Mouse (Mus musculus): ENCODE measurements around the gene Reep3. TPM values are rescaled to one million over a fixed set of nuclear protein-coding genes. Genes with fewer than 3 reads are reported as not detected.
A peak's percentile ranks its signal among the peaks of the same experiment; 100 is the strongest.

The Reep3 gene
- polyA plus RNA-seq, 1 experiment from 2014 or later, result 38.6 TPM

GRCm38 (mm10) chr10:67107017-67107761 is 10.4 kb upstream of the Reep3 start:
- Histone ChIP-seq H3K4me2 (replicated peaks) (no peak overlapping the region), H3K4me3 (replicated peaks) (no peak overlapping the region), H3K27ac (0 out of 2 replicates have a peak overlapping the region, but pooled peaks have one; percentile 26), H3K36me3 (no peaks in the 10 kb centered on the region), H3K9me3 (no peaks in the 10 kb centered on the region), H3K4me1 (replicated peaks) (peaks cover 83% of the 10 kb centered on the region), H3K9ac (replicated peaks) (no peak overlapping the region; the same call in 1 of the 2 replicates), H3K27me3 (no peaks in the 10 kb centered on the region)
- 77% methylated on average over 9 of the region's 9 CpGs for WGBS
- no peak for ATAC-seq

- H3K4me1 ChIP-seq (replicated peaks), result peaks cover 83% of the 10 kb centered on the region
- H3K9me3 ChIP-seq, result no peaks in the 10 kb centered on the region
- ATAC-seq, result no peak
- no peaks in the 10 kb centered on the region for H3K27me3 ChIP-seq
- no peak overlapping the region for H3K4me3 ChIP-seq (replicated peaks)
- H3K4me2 ChIP-seq (replicated peaks), result no peak overlapping the region
- H3K36me3 ChIP-seq, result no peaks in the 10 kb centered on the region
- no peak overlapping the region for H3K9ac ChIP-seq (replicated peaks)
- WGBS, result 54% methylated on average over 6 of the region's 6 CpGs
- no peak overlapping the region for H3K27ac ChIP-seq
Observed at GRCm38 (mm10) chr10:67106400-67106799, 9.7 kb upstream of the Reep3 start.

- H3K27ac ChIP-seq, result no peak overlapping the region
- no peaks in the 10 kb centered on the region for H3K9me3 ChIP-seq
- H3K36me3 ChIP-seq, result no peaks in the 10 kb centered on the region
- H3K4me1 ChIP-seq (replicated peaks), result peaks cover 85% of the 10 kb centered on the region
- H3K27me3 ChIP-seq, result no peaks in the 10 kb centered on the region
- H3K4me3 ChIP-seq (replicated peaks), result no peak overlapping the region
- H3K4me2 ChIP-seq (replicated peaks), result no peak overlapping the region
- ATAC-seq, result 0 out of 2 replicates have a peak, but pooled peaks have one; percentile 34
- no peak overlapping the region for H3K9ac ChIP-seq (replicated peaks)
- WGBS, result 61% methylated on average over 19 of the region's 19 CpGs
Observed at GRCm38 (mm10) chr10:67105331-67106217, 8.8 kb upstream of the Reep3 start.

- Histone ChIP-seq H3K9me3 (no peaks in the 10 kb centered on the region), H3K27ac (0 out of 2 replicates have a peak overlapping the region, but pooled peaks have one; percentile 6), H3K27me3 (no peaks in the 10 kb centered on the region), H3K9ac (replicated peaks) (no peak overlapping the region), H3K4me3 (replicated peaks) (no peak overlapping the region), H3K4me1 (replicated peaks) (peaks cover 92% of the 10 kb centered on the region), H3K36me3 (no peaks in the 10 kb centered on the region), H3K4me2 (replicated peaks) (no peak overlapping the region)
- no peak for ATAC-seq
- WGBS, result 15% methylated on average over 9 of the region's 9 CpGs
Observed at GRCm38 (mm10) chr10:67104543-67104942, 7.8 kb upstream of the Reep3 start.

GRCm38 (mm10) chr10:67100831-67101251 is 4.1 kb upstream of the Reep3 start:
- 66% methylated on average over 9 of the region's 9 CpGs for WGBS
- H3K36me3 ChIP-seq, result no peaks in the 10 kb centered on the region
- 0 out of 2 replicates have a peak overlapping the region, but pooled peaks have one; percentile 14 for H3K27ac ChIP-seq
- no peak for ATAC-seq
- peaks cover 83% of the 10 kb centered on the region for H3K4me1 ChIP-seq (replicated peaks)
- no peak overlapping the region for H3K9ac ChIP-seq (replicated peaks)
- 0 out of 2 replicates have a peak overlapping the region, but pooled peaks have one; percentile 6 for H3K4me2 ChIP-seq (replicated peaks)
- H3K4me3 ChIP-seq (replicated peaks), result no peak overlapping the region
- H3K9me3 ChIP-seq, result no peaks in the 10 kb centered on the region
- H3K27me3 ChIP-seq, result no peaks in the 10 kb centered on the region

GRCm38 (mm10) chr10:67100011-67100661 is 3.4 kb upstream of the Reep3 start:
- Histone ChIP-seq H3K4me2 (replicated peaks) (peak overlapping the region; percentile 85; the same call in 1 of the 2 replicates), H3K4me3 (replicated peaks) (no peak overlapping the region), H3K27ac (no peak overlapping the region), H3K27me3 (no peaks in the 10 kb centered on the region), H3K9me3 (no peaks in the 10 kb centered on the region), H3K9ac (replicated peaks) (no peak overlapping the region), H3K36me3 (no peaks in the 10 kb centered on the region), H3K4me1 (replicated peaks) (peaks cover 82% of the 10 kb centered on the region)
- ATAC-seq, result no peak
- WGBS, result 37% methylated on average over 7 of the region's 7 CpGs

- Histone ChIP-seq H3K36me3 (no peaks in the 10 kb centered on the region), H3K4me2 (replicated peaks) (peak overlapping the region; percentile 85), H3K9me3 (no peaks in the 10 kb centered on the region), H3K9ac (replicated peaks) (peak overlapping the region; percentile 29; the same call in 1 of the 2 replicates), H3K27ac (no peak overlapping the region), H3K4me3 (replicated peaks) (peak overlapping the region; percentile 90), H3K27me3 (no peaks in the 10 kb centered on the region), H3K4me1 (replicated peaks) (peaks cover 79% of the 10 kb centered on the region)
- 64% methylated on average over 13 of the region's 13 CpGs for WGBS
- no peak for ATAC-seq
Observed at GRCm38 (mm10) chr10:67099183-67099929, 2.6 kb upstream of the Reep3 start.

GRCm38 (mm10) chr10:67098408-67099050 is 1.8 kb upstream of the Reep3 start:
- ATAC-seq, result no peak
- WGBS, result 17% methylated on average over 7 of the region's 7 CpGs
- Histone ChIP-seq H3K27me3 (no peaks in the 10 kb centered on the region), H3K4me2 (replicated peaks) (peak overlapping the region; percentile 85), H3K4me1 (replicated peaks) (peaks cover 74% of the 10 kb centered on the region), H3K9me3 (no peaks in the 10 kb centered on the region), H3K36me3 (no peaks in the 10 kb centered on the region), H3K27ac (no peak overlapping the region), H3K9ac (replicated peaks) (peak overlapping the region; percentile 100), H3K4me3 (replicated peaks) (peak overlapping the region; percentile 90)

GRCm38 (mm10) chr10:67097437-67098150 is 849 bp upstream of the Reep3 start:
- H3K4me1 ChIP-seq (replicated peaks), result peaks cover 65% of the 10 kb centered on the region
- no peaks in the 10 kb centered on the region for H3K36me3 ChIP-seq
- H3K4me2 ChIP-seq (replicated peaks), result peak overlapping the region; percentile 85
- peak overlapping the region; percentile 90 for H3K4me3 ChIP-seq (replicated peaks)
- H3K9ac ChIP-seq (replicated peaks), result peak overlapping the region; percentile 100
- H3K27ac ChIP-seq, result peak overlapping the region; percentile 100
- under 1% methylated on average over 15 of the region's 15 CpGs for WGBS
- ATAC-seq, result no peak
- no peaks in the 10 kb centered on the region for H3K27me3 ChIP-seq
- H3K9me3 ChIP-seq, result no peaks in the 10 kb centered on the region

- Histone ChIP-seq H3K36me3 (no peaks in the 10 kb centered on the region), H3K9ac (replicated peaks) (peak within 1 kb of the TSS; percentile 100), H3K4me2 (replicated peaks) (peak within 1 kb of the TSS; percentile 85), H3K4me3 (replicated peaks) (peak within 1 kb of the TSS; percentile 90), H3K27ac (peak within 1 kb of the TSS; percentile 100), H3K27me3 (no peaks in the 10 kb centered on the region), H3K4me1 (replicated peaks) (peaks cover 49% of the 10 kb centered on the region), H3K9me3 (no peaks in the 10 kb centered on the region)
- peak; percentile 94 for ATAC-seq
- under 1% methylated on average over 61 of the region's 73 CpGs for WGBS
Observed at GRCm38 (mm10) chr10:67095798-67096620, 736 bp downstream of the Reep3 start, which contains the start of gene Jmjd1c. Gene Jmjd1c, plus strand, starts transcription at chr10:67096125.
